15 mouse cellular contexts compared by ENCODE assay signal in genomic region chr12:73324180-73324586, GRCm38 (mm10). TPM values are rescaled to one million over a fixed set of nuclear protein-coding genes. Genes with fewer than 3 reads are reported as not detected.
A peak's percentile ranks its signal among the peaks of the same experiment; 100 is the strongest.
DNase-seq lines count a peak whose midpoint lies in the region; ATAC-seq lines count a peak whose summit lies in the region.
"Had no signal": no experiment of that assay in that cellular context is flagged by ENCODE, and none has a peak within 500 bp of the region (broad histone marks: within the 10 kb centered on the region; RNA-seq: fewer than 3 reads in every experiment).

No protein-coding gene starts in this region.

- 81% methylated on average over 8 of the region's 8 CpGs for WGBS in embryonic facial prominence, embryonic 15.5 days
- WGBS in embryonic facial prominence, embryonic 10.5 days, result 95% methylated on average over 8 of the region's 8 CpGs

- H3K36me3 ChIP-seq in embryonic facial prominence, embryonic 15.5 days, result no peaks in the 10 kb centered on the region
- no peaks in the 10 kb centered on the region for H3K36me3 ChIP-seq in embryonic facial prominence, embryonic 10.5 days (replicated peaks)
- H3K36me3 ChIP-seq: liver, embryonic 13.5 days; midbrain, embryonic 13.5 days; neural tube, embryonic 13.5 days had no signal

- no peak overlapping the region for H3K9ac ChIP-seq in embryonic facial prominence, embryonic 15.5 days
- H3K9ac ChIP-seq: liver, embryonic 13.5 days; midbrain, embryonic 13.5 days; neural tube, embryonic 13.5 days had no signal

- 0 out of 2 replicates have a peak overlapping the region, but pooled peaks have one; percentile 18 for H3K27ac ChIP-seq in embryonic facial prominence, embryonic 15.5 days (replicated peaks)
- no peak overlapping the region for H3K27ac ChIP-seq in embryonic facial prominence, embryonic 10.5 days (replicated peaks)
- H3K27ac ChIP-seq: liver, embryonic 13.5 days; midbrain, embryonic 13.5 days; neural tube, embryonic 13.5 days had no signal

- no peak overlapping the region for H3K4me3 ChIP-seq in embryonic facial prominence, embryonic 15.5 days (replicated peaks)
- H3K4me3 ChIP-seq in embryonic facial prominence, embryonic 10.5 days, result no peak overlapping the region
- H3K4me3 ChIP-seq: liver, embryonic 13.5 days; midbrain, embryonic 13.5 days; neural tube, embryonic 13.5 days had no signal

- H3K9me3 ChIP-seq in embryonic facial prominence, embryonic 15.5 days (replicated peaks), result no peaks in the 10 kb centered on the region
- H3K9me3 ChIP-seq in embryonic facial prominence, embryonic 10.5 days, result no peaks in the 10 kb centered on the region
- H3K9me3 ChIP-seq: liver, embryonic 13.5 days; midbrain, embryonic 13.5 days; neural tube, embryonic 13.5 days had no signal

- no peak overlapping the region for H3K4me2 ChIP-seq in embryonic facial prominence, embryonic 15.5 days (replicated peaks)
- H3K4me2 ChIP-seq: liver, embryonic 13.5 days; midbrain, embryonic 13.5 days; neural tube, embryonic 13.5 days had no signal

- DNase-seq in embryonic facial prominence, embryonic 10.5 days (ENCODE audit: low spot score), result no peak
- DNase-seq in left cerebral cortex, adult 18-20 months (ENCODE audit: low spot score in 2 of 2), result peak; percentile 26 to 54
- no peak for DNase-seq in left cerebral cortex, postnatal 4 days
- DNase-seq in left cerebral cortex, postnatal 36 days (ENCODE audit: low spot score in 2 of 2), result peak; percentile 16 to 29
- peak; percentile 14 to 32 for DNase-seq in right cerebral cortex, postnatal 36 days (ENCODE audit: low spot score in 2 of 2)
- DNase-seq in kidney, adult 8-10 months, result no peak
- DNase-seq: cerebellum, adult 2 months; liver, embryonic 13.5 days; spleen, adult 18-20 months; thymus, postnatal 25 days had no signal

- ATAC-seq in embryonic facial prominence, embryonic 15.5 days (ENCODE audit: insufficient number of reproducible peaks, low FRiP score, low TSS enrichment, low read depth), result no peak
- ATAC-seq in inflammation-experienced regulatory T-cells, adult 6 months, result no peak
- ATAC-seq: midbrain, embryonic 13.5 days; Patski had no signal

- intact Hi-C loops in left cerebral cortex, postnatal 4 days (cut with DNase I), result no loop called here
- intact Hi-C loops in left cerebral cortex, postnatal 36 days (cut with DNase I), result loop anchor here (10.0 kb wide), 1 partner anchor 299 kb away; no protein-coding TSS in a partner anchor

- H3K27me3 ChIP-seq in embryonic facial prominence, embryonic 15.5 days, result peaks cover 5% of the 10 kb centered on the region; the same call in 1 of the 2 replicates
- H3K27me3 ChIP-seq in embryonic facial prominence, embryonic 10.5 days (replicated peaks; ENCODE audit: low read depth, poor library complexity, severe bottlenecking), result no peaks in the 10 kb centered on the region
- H3K27me3 ChIP-seq: liver, embryonic 13.5 days; midbrain, embryonic 13.5 days; neural tube, embryonic 13.5 days; Patski had no signal

- H3K4me1 ChIP-seq in embryonic facial prominence, embryonic 15.5 days, result peaks cover 20% of the 10 kb centered on the region
- H3K4me1 ChIP-seq in embryonic facial prominence, embryonic 10.5 days, result peaks cover 56% of the 10 kb centered on the region
- H3K4me1 ChIP-seq: liver, embryonic 13.5 days; midbrain, embryonic 13.5 days had no signal

RNA-seq across cellular contexts. Expression of gene Slc38a6, which starts 37.6 kb away (rescaled TPM):
- 13.2 and 16.5 TPM in 2 replicates for polyA plus RNA-seq in embryonic facial prominence, embryonic 15.5 days (2015; fragmentation: Nextera tagmentation; extraction: Ambion mirVana)
- 8.9 and 10.0 TPM in 2 replicates for polyA plus RNA-seq in embryonic facial prominence, embryonic 10.5 days (2016; fragmentation: Nextera tagmentation; extraction: Ambion mirVana)
- 10 to 100 TPM in 1 of 2 experiments, 1 to 10 TPM in 1; 8.8 to 13.9 TPM for total RNA-seq in left cerebral cortex, adult 18-20 months (2021)
- total RNA-seq in left cerebral cortex, postnatal 4 days (2021), result 10 to 100 TPM; 16.1 to 18.4 TPM
- 10 to 100 TPM; 10.2 to 21.0 TPM for total RNA-seq in left cerebral cortex, postnatal 36 days (2021)
- 1 to 10 TPM; 3.0 to 6.4 (median 6.3) TPM for polyA plus RNA-seq in inflammation-experienced regulatory T-cells, adult 6 months (2017; shearing (Covaris generic))

RNA-seq across cellular contexts. Expression of gene Trmt5, which starts 37.7 kb away (rescaled TPM):
- polyA plus RNA-seq in embryonic facial prominence, embryonic 15.5 days (2015; fragmentation: Nextera tagmentation; extraction: Ambion mirVana), result 15.8 and 17.1 TPM in 2 replicates
- 19.8 and 21.0 TPM in 2 replicates for polyA plus RNA-seq in embryonic facial prominence, embryonic 10.5 days (2016; fragmentation: Nextera tagmentation; extraction: Ambion mirVana)
- total RNA-seq in left cerebral cortex, adult 18-20 months (2021), result 10 to 100 TPM; 13.1 to 16.8 TPM
- 10 to 100 TPM; 13.6 to 16.4 TPM for total RNA-seq in left cerebral cortex, postnatal 4 days (2021)
- total RNA-seq in left cerebral cortex, postnatal 36 days (2021), result 10 to 100 TPM in 1 of 2 experiments, 1 to 10 TPM in 1; 9.6 to 14.0 TPM
- polyA plus RNA-seq in inflammation-experienced regulatory T-cells, adult 6 months (2017; shearing (Covaris generic)), result 10 to 100 TPM; 15.0 to 18.6 (median 15.2) TPM

Comparison
In these comparisons a context has a peak if more than half of its experiments do, and no peak if none do; other contexts are left out.
1. DNase-seq: peak in left cerebral cortex, adult 18-20 months (2 of 2), left cerebral cortex, postnatal 36 days (2 of 2) and right cerebral cortex, postnatal 36 days (2 of 2); none in embryonic facial prominence, embryonic 10.5 days (single experiment), left cerebral cortex, postnatal 4 days (single experiment) and kidney, adult 8-10 months (0 of 2).